Mouse (Mus musculus): ENCODE results near the gene Trpm3.

- TF ChIP-seq CTCF (IDR thresholded peaks at IDR 0.05; ENCODE audit: borderline replicate concordance, control insufficient read depth, extremely low read depth, insufficient read depth, low read length, poor library complexity) (no peak), POLR2A (IDR thresholded peaks at IDR 0.05; ENCODE audit: control insufficient read depth, extremely low read depth, insufficient read depth, low read length, poor library complexity) (no peak)
Measured at GRCm38 (mm10) chr19:22885051-22885450, 746.2 kb downstream of the Trpm3 start.
